Mouse (Mus musculus) kidney, adult 2 months (tissue): ENCODE results near the gene Rbm28. TPM values are rescaled to one million over a fixed set of nuclear protein-coding genes. Genes with fewer than 3 reads are reported as not detected.

Experiments
- DNase-seq: peaks from one replicate; pipeline ENCODE4 v3.0.0; 2021
- H3K27ac ChIP-seq: fragments of 200-500 bp; 2 replicates; pipeline ENCODE4 v1.5.1; 2012; ENCODE audit warnings: low read depth, low read length, control low read depth, inconsistent platforms; ENCODE audit not compliant: insufficient read depth
- H3K27me3 ChIP-seq: fragments of 200-500 bp; replicated peaks from 2 replicates; pipeline ENCODE4 v1.6.1; 2012; ENCODE audit warnings: mild to moderate bottlenecking, moderate library complexity, low read length, inconsistent platforms; ENCODE audit not compliant: control insufficient read depth, insufficient read depth
- H3K36me3 ChIP-seq: fragments of 200-500 bp; 2 replicates; pipeline ENCODE4 v1.6.1; 2012; ENCODE audit warnings: mild to moderate bottlenecking, moderate library complexity, low read length, inconsistent platforms; ENCODE audit not compliant: control insufficient read depth, insufficient read depth
- H3K4me1 ChIP-seq: fragments of 200-500 bp; 2 replicates; pipeline ENCODE4 v1.6.1; 2011; ENCODE audit warnings: low read length; ENCODE audit not compliant: control insufficient read depth, insufficient read depth
- H3K4me3 ChIP-seq: fragments of 200-500 bp; 2 replicates; pipeline ENCODE4 v1.5.1; 2011; ENCODE audit warnings: mild to moderate bottlenecking, low read depth, low read length, control low read depth; ENCODE audit not compliant: insufficient read depth
- CTCF ChIP-seq: fragments of 200-500 bp; conservative IDR thresholded peaks from 2 replicates; pipeline ENCODE4 v1.5.1; 2011; ENCODE audit warnings: low read depth, mild to moderate bottlenecking, control low read depth, low read length, moderate library complexity, mixed read lengths; ENCODE audit not compliant: insufficient read depth, insufficient read length
- POLR2A ChIP-seq: fragments of 200-500 bp; IDR thresholded peaks from one replicate; pipeline ENCODE4 v1.6.1; 2011; ENCODE audit warnings: low read depth, low read length, control low read depth
- WGBS: fragments of 180-500 bp; shearing (Covaris S2); methylation state at CpG from one replicate; pipeline ENCODE4 v1.1.7; 2018; 5-methylcytosine and 5-hydroxymethylcytosine counted together
- polyA plus RNA-seq: library from polyadenylated mRNA; depleted of rRNA; stranded (reverse); fragments of >200 nt; gene quantifications from 2 replicates; pipeline ENCODE4 v1.2.3, GENCODE M21; 2012

The Rbm28 gene
- polyA plus RNA-seq, 1 experiment: 6.1 TPM

- TF ChIP-seq POLR2A: no peak
- no peak for TF ChIP-seq CTCF
- 79% methylated on average over 1 of the region's 1 CpGs for WGBS
- no peaks in the 10 kb centered on the region for H3K36me3 ChIP-seq
- DNase-seq: no peak
- H3K27me3 ChIP-seq: no peaks in the 10 kb centered on the region
- no peak overlapping the region for H3K4me3 ChIP-seq
- no peak overlapping the region for H3K27ac ChIP-seq
- H3K4me1 ChIP-seq: no peaks in the 10 kb centered on the region
Measured at GRCm38 (mm10) chr6:29187936-29188335, 23.1 kb upstream of the Rbm28 start.

- 74% methylated on average over 8 of the region's 8 CpGs for WGBS
- Histone ChIP-seq H3K4me1 (no peaks in the 10 kb centered on the region), H3K27ac (no peak overlapping the region), H3K36me3 (no peaks in the 10 kb centered on the region), H3K4me3 (no peak overlapping the region), H3K27me3 (no peaks in the 10 kb centered on the region)
- no peak for DNase-seq
- TF ChIP-seq POLR2A (no peak), CTCF (no peak)
Measured at GRCm38 (mm10) chr6:29179843-29180242, 15.0 kb upstream of the Rbm28 start.

GRCm38 (mm10) chr6:29178888-29179658 is 14.3 kb upstream of the Rbm28 start, which contains the start of gene Prrt4:
Gene Prrt4 (minus strand): TSS chr6:29179584.
- Histone ChIP-seq H3K36me3 (no peaks in the 10 kb centered on the region), H3K27me3 (no peaks in the 10 kb centered on the region), H3K27ac (no peak within 1 kb of the TSS), H3K4me3 (peak within 1 kb of the TSS; percentile 42), H3K4me1 (no peaks in the 10 kb centered on the region)
- TF ChIP-seq CTCF (no peak), POLR2A (no peak)
- DNase-seq: peak; percentile 52
- 2% methylated on average over 71 of the region's 79 CpGs for WGBS

GRCm38 (mm10) chr6:29177901-29178879 is 13.4 kb upstream of the Rbm28 start:
- H3K36me3 ChIP-seq: no peaks in the 10 kb centered on the region
- TF ChIP-seq CTCF (no peak), POLR2A (no peak)
- H3K27me3 ChIP-seq: no peaks in the 10 kb centered on the region
- DNase-seq: no peak
- WGBS: 64% methylated on average over 17 of the region's 17 CpGs
- no peaks in the 10 kb centered on the region for H3K4me1 ChIP-seq
- H3K4me3 ChIP-seq: no peak overlapping the region
- H3K27ac ChIP-seq: no peak overlapping the region

- 91% methylated on average over 3 of the region's 3 CpGs for WGBS
- no peaks in the 10 kb centered on the region for H3K4me1 ChIP-seq
- H3K36me3 ChIP-seq: no peaks in the 10 kb centered on the region
- peaks cover 4% of the 10 kb centered on the region; the same call in 1 of the 2 replicates for H3K27me3 ChIP-seq
- no peak for DNase-seq
- no peak overlapping the region for H3K4me3 ChIP-seq
- H3K27ac ChIP-seq: no peak overlapping the region
- TF ChIP-seq POLR2A: no peak
- no peak for TF ChIP-seq CTCF
Measured at GRCm38 (mm10) chr6:29175113-29175512, 10.3 kb upstream of the Rbm28 start.

- no peak overlapping the region for H3K4me3 ChIP-seq
- no peak overlapping the region for H3K27ac ChIP-seq
- peaks cover 4% of the 10 kb centered on the region; the same call in 1 of the 2 replicates for H3K27me3 ChIP-seq
- 32% methylated on average over 7 of the region's 7 CpGs for WGBS
- no peaks in the 10 kb centered on the region for H3K36me3 ChIP-seq
- no peak for TF ChIP-seq POLR2A
- H3K4me1 ChIP-seq: no peaks in the 10 kb centered on the region
- DNase-seq: no peak
Measured at GRCm38 (mm10) chr6:29174368-29174767, 9.6 kb upstream of the Rbm28 start.

- TF ChIP-seq POLR2A (no peak), CTCF (peak; percentile 69)
- H3K27ac ChIP-seq: no peak overlapping the region
- H3K4me1 ChIP-seq: no peaks in the 10 kb centered on the region
- H3K36me3 ChIP-seq: no peaks in the 10 kb centered on the region
- peaks cover 4% of the 10 kb centered on the region; the same call in 1 of the 2 replicates for H3K27me3 ChIP-seq
- peak overlapping the region; percentile 56 for H3K4me3 ChIP-seq
- DNase-seq: peak; percentile 80
- 1% methylated on average over 40 of the region's 40 CpGs for WGBS
Measured at GRCm38 (mm10) chr6:29170952-29171388, 6.2 kb upstream of the Rbm28 start.
